Mouse (Mus musculus) heart, postnatal 0 days (tissue): Measurements from ENCODE around the gene Il17re.

Experiments
- CTCF ChIP-seq: IDR thresholded peaks from 2 replicates; pipeline ENCODE4 v1.5.1; 2016; ENCODE audit warnings: antibody characterized with exemption, control low read depth, low read depth
- EP300 ChIP-seq: IDR thresholded peaks from 2 replicates; pipeline ENCODE4 v1.6.1; 2016; ENCODE audit warnings: antibody characterized with exemption, low read depth

DNA sequence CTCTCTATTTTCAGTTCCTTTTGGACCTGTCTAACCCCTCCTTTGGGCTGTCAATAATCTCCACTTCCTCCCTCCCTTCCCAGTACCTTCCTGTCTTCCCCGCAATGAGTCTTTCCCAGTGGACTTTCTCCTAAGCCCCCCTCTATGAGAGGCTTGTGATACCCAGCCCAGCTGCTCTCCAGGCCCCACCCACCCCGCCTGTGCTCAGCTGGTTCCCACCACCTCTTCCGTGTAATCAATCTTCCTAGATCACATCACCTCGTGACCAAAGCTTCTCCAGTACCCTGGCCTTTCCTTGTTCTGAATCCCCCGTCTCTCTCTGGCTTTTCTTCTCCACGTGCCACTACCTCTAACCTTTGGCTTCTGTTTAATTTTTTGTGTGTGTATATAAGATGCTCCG, 19.1 kb downstream of the Il17re start:
- TF ChIP-seq CTCF, result no peak
- no peak for TF ChIP-seq EP300
